Mouse (Mus musculus) granulocyte monocyte progenitor cell, adult 5-6 weeks (primary cell): ENCODE results near the gene 3110082I17Rik. TPM values are rescaled to one million over a fixed set of nuclear protein-coding genes. Genes with fewer than 3 reads are reported as not detected.

Source experiments
- ATAC-seq: replicated peaks from 2 replicates; pipeline ENCODE4 v1.8.0; 2016; ENCODE audit warnings: mild to moderate bottlenecking, moderate TSS enrichment, inconsistent platforms; ENCODE audit not compliant: poor library complexity, severe bottlenecking
- total RNA-seq, 2 experiments: library from RNA; stranded (forward) in 1 of 2; stranded (reverse) in 1 of 2; fragments of 200-712, 200-1000 nt in 1 of 2; fragments of >200 nt in 1 of 2; fragmentation: Nextera tagmentation in 1 of 2; gene quantifications; 2 replicates each; pipeline ENCODE4 v1.2.3; 2014 to 2017

Gene 3110082I17Rik
- total RNA-seq (2014; fragmentation: Nextera tagmentation) (25.0 and 44.6 TPM in 2 replicates), total RNA-seq (2017) (52.1 and 54.1 TPM in 2 replicates)

GRCm38 (mm10) chr5:139460384-139461067 lies at the start of gene 3110082I17Rik:
3110082I17Rik (minus strand) TSS chr5:139460527.
- ATAC-seq = peak; percentile 98

DNA sequence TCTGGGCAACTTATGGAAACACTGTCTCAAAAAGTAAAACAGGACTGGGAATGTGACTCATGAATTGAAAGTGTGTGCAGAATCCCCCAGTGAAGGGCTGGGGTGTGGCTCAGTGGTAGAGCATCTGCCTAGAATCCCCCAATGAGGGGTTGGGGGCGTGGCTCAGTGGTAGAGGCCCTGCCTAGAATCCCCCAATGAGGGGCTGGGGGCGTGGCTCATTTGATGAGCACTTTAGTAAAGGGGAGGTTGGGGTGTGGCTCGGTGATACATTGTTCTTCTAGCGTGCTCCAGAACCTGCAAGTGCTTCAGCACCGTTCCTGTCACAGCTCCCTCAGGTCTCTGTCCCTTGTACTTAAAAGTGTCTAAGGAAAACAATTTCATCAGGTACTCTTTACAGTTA lies 45.9 kb upstream of the 3110082I17Rik start:
- no peak for ATAC-seq

DNA sequence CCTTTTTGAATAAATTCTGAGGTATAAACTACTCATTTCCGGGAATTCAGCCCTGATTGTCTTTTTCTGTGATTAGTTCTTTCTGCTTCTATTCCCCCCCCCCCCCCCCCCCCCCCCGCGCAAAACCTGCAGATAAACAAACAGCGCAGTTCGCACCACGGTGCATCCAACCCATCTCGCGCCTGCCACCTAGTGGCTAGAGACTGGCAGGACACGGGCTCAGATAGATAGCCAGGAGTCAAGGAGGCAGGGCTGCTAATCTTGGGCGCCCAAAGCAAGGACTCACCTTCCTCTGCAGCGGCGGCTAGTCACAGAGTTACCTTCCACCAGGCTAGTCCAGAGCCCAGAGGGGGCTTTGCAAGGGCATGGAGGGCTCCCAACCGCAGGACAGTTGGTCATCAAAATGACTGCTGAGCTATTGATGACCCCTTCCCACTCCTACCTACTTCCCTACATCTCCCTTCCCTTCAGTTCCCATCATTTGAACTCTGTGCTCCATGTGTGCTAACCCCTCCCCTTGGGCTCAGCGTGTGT lies 44.8 kb upstream of the 3110082I17Rik start:
- ATAC-seq = peak; percentile 97

DNA sequence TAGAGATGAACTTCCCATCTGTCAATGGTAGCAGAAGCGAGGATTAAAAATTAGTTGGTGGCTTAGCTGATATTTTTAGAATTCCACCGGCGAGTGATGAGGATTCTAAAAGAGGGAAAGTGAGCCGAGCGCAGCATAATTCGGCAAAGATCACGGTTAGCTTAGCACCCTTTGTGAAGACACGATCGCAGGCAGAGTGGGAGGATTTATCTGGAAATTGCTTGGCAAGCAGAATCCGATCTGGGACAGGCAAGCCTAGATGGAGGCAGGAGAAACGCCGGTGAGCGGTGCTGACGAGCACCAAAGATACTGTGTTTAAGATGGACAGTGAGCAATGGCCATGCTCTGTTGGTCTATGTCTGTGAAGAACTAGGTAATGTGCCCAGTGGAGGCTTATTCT lies 42.0 kb upstream of the 3110082I17Rik start:
- ATAC-seq = no peak

DNA sequence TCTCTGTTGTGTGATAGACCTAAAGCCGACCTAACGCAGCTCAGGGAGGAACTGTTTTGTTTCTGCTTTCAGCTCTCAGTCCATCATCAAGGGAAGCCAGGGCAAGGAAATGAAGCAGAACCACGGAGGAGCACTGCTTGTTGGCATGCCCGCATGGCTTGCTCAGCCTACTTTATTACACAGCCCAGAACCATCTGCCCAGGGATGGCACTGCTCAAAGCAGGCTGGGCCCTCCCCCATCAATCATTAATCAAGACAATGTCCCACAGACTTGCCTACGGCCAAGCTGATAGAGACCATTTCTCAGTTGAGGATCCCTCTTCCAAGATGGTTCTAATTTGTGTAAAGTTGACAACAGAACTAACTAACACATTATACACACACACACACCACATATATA lies 38.5 kb upstream of the 3110082I17Rik start:
- ATAC-seq = no peak

- no peak for ATAC-seq
Measured at GRCm38 (mm10) chr5:139496939-139497338, 36.6 kb upstream of the 3110082I17Rik start.

DNA sequence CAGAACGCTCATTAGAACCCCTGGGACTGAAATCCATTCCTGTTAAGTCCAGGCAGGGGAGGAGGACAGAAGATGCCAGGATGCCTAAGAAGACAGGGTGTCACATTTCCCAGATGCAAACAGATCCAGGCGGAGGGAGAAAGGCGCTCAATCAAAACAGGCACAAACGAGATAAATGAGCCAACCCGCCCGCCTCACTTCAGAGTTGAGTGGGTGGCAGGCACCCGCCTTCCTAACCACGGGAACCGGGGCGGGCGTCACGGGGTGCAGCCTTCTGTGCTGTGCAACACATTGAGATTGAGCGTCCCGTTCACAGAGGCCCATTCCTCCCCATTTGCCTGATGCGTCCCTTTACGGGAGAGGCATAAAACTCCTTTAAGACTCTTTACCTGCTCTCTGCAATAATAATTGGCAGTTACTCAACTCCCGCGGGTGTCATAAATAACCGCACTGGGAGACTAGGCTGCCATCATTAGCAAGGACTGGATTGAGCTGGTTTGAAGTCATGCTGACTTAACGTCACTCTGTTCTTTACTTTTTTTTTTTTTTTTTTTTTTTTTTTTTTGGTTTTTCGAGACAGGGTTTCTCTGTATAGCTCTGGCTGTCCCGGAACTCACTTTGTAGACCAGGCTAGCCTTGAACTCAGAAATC lies 34.8 kb upstream of the 3110082I17Rik start:
- no peak for ATAC-seq

DNA sequence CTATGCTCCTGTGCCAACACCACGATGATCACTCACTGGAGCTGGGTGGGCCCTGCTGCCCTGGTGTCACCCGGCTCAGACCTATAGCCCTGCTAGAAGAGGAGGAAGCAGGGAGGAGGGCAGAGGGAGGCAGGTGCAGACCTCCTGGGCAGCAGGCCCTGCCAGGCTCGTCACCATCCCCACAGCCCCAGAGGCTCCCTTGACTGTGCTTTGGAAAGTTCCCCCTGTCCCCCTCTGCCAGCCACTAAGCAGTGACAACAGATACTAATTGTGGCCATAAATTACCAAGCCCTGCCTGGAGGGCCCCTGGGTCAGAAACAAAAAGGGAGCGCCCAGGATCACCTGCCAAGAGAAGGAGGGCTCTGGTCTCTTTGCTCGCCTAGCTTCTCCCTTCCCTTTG lies 33.4 kb upstream of the 3110082I17Rik start:
- no peak for ATAC-seq

- ATAC-seq = no peak
Measured at GRCm38 (mm10) chr5:139491348-139491747, 31.0 kb upstream of the 3110082I17Rik start.

GRCm38 (mm10) chr5:139490131-139490530 lies 29.8 kb upstream of the 3110082I17Rik start:
- no peak for ATAC-seq

DNA sequence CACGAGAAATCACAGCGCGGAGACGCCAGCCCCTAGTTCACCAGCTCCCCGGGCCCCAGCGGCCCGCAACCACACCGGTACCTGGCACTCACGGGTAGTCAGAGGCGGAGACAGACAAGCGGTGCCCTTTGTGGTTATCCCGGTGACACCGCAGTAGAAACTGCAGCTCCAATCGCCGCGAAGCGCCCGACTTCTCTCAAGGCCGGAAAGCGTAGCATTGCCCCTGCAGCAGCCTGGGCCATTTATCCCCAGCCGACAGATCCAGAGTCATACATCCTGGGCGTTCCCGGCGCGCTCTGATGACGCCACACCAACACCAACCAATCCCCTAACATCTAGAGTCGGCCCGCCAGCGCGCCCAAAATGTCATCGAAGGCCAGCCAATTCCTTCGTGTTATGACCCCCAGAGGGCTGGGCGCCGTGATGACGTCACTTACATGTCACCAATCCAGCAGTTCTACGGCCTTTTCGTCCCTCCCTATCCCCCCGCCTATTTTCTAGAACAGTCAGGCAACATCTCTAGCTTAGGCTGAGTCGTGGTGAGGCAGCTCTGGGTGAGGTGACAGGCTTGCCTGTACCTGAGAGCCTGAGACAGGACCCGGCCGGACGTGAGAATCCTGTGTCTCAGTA lies 24.0 kb upstream of the 3110082I17Rik start, which contains the start of gene Zfand2a:
TSS of gene Zfand2a (minus strand) at position 365 of the 630 bp plus-strand sequence.
- peak; percentile 93 for ATAC-seq

GRCm38 (mm10) chr5:139483171-139483848 lies 23.0 kb upstream of the 3110082I17Rik start:
- ATAC-seq = peak; percentile 44

DNA sequence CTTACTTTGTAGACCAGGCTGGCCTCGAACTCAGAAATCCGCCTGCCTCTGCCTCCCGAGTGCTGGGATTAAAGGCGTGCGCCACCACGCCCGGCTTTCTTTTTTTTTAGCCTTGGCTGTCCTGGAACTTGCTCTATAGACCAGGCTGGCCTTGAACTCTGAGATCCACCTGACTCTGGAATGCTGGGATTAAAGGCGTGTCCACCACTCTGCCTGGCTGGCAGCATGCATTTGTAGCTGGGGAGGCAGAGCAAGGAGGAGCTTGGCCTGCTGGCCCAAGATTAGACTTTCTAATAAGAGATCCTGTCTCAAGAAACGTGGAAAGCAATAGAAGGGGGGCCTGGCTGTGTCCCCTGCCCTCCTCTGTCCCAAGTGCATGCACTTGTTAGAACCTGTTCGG lies 20.1 kb upstream of the 3110082I17Rik start:
- ATAC-seq = no peak

DNA sequence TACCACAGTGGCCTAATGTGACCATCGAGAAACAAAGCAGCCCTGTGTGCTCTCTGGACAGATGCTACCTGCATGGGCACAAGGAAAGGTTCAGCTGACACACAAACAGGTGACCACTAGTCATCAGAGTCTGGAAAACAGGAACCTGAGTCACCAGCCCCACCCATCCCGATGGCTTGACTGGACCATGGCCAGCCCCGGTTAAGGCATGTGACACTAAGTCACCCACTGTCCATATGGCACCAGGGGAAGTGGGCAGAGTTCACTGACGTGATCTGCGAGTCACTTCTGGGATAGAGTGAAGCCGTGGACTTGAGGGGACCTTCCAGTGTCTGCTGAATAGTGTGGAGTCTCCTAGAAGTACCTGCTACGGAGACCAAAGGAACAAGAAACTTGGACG lies 18.8 kb upstream of the 3110082I17Rik start:
- peak; percentile 23 for ATAC-seq

- no peak for ATAC-seq
Measured at GRCm38 (mm10) chr5:139474741-139475140, 14.4 kb upstream of the 3110082I17Rik start.

- ATAC-seq = no peak
Measured at GRCm38 (mm10) chr5:139467998-139468397, 7.7 kb upstream of the 3110082I17Rik start.

DNA sequence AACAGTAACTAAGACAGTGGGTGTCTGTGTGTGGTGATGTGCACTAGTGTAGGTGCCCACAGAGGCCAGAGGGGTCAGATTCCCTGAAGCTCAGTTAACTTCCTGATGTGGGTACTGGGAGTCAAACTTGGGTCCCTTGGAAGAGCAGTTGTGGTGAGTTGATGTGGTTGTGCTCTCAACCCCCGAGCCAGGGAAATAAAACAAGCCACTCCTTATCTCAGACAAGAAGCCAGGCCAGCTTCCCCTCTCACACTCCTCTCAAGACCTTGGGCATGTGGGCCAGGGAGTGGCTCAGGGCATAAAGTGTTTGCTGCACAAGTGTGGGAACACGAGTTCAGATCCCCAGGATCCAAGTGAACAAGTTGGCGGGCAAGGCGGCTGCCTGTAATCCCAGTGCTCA lies 6.5 kb upstream of the 3110082I17Rik start:
- ATAC-seq = no peak

DNA sequence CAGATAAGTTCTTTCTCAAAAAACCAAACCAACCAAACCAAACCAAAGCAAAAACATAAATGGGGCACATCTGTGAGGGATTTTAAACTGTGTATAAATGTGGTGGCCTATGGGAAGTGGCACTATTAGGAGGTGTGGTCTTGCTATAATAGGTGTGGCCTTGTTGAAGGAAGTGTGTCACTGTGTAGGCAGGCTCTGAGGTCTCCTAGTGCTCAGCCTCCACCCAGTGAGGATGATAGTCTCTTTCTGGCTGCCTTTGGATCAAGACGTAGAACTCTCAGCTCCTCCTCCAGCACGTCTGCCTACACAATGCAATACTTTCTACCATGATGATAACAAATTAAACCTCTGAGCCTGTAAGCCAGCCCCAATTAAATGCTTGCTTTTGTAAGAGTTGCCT lies 6.0 kb upstream of the 3110082I17Rik start:
- ATAC-seq = peak; percentile 43; the same call in 1 of the 2 replicates

GRCm38 (mm10) chr5:139464874-139465273 lies 4.5 kb upstream of the 3110082I17Rik start:
- ATAC-seq = no peak

DNA sequence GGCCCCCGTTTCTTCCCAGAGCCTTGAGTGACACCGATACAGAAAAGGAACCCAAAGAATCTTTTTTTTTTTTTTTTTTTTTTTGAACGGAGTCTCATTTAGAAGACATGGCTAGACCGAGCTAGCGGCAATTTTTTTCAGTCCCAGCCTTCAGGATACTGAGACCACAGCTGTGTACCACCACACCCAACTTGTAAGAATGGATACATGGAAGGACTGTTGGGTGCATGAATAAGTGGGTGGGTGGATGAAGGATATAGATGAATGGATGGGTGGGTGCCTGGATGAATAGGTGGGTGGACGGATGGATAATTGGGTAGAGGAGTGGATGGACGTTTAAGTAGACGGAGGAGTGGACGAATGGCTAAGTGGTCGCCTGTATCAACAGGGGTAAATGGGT lies 389 bp downstream of the 3110082I17Rik start:
- ATAC-seq = no peak
